Mouse (Mus musculus) regulatory T cell (primary cell): ENCODE results near the gene Neu3.
"Not testable (repeated sequence)": the region's sequence is repeated elsewhere in the genome, so short reads cannot be mapped to it uniquely, and the experiment has no call there.

ENCODE experiments used
- in situ Hi-C: fragments of 300-600 bp; cut with MboI, MseI; formaldehyde crosslinking; loops from one replicate; pipeline ENCODE4 v1.15.1; 2025; ENCODE audit warnings: high pct_unique_total_duplicates

The Neu3 gene

DNA sequence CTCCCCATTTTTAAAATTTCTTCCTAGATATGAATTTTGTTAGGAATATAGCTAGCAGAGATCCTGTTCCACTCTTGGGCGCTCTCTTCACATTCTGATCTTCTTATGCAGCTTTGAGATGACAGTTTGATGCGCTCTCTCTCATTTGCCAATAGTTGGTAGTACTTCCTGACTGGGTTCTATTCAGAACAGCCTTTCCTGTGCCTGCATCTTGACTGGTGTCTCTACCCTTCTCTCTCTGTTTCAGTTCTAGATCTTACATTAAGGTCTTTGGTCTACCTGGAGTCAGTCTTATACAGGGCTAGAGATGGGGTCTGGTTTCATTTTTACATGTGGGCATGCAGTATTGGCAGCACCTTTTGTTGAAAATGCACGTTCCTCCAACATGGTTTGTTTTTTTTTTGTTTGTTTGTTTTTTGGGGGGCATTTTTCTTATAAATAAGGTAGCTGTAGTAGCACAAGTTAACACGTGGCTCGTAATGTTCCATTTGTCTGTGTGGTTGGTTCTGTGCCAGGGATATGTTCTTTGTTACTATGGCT lies 6.2 kb upstream of the Neu3 start:
- in situ Hi-C loops, result no loop called here

DNA sequence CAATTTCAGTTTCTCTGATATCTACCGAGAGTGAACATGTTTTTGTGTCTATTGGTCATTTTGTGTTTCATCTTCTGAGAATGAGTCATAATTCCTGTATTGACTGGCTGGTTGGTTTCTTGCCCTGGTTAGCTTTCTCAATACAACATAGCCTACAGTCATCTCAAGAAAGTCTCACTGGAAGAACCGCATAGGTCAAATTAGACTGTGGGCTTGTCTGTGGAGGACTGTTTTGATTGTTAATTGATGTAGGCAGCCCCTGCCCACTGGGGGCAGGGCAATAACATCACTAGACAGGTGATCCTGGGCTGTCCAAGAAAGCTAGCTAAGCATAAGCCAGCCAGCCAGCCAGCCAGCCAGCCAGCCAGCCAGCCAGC lies 5.6 kb upstream of the Neu3 start:
- in situ Hi-C loops, result no loop called here

GRCm38 (mm10) chr7:99833115-99833845 lies 5.1 kb upstream of the Neu3 start:
- in situ Hi-C loops, result no loop called here

- in situ Hi-C loops, result loop anchor here (10.0 kb wide), 1 partner anchor 441 kb away; the partner anchor contains the start of gene Gdpd5
These were observed 2.1 kb downstream of the Neu3 start for GRCm38 (mm10) chr7:99826096-99826495.

- in situ Hi-C loops, result loop anchor here (10.0 kb wide), 1 partner anchor 441 kb away; the partner anchor contains the start of gene Gdpd5
These were observed 2.7 kb downstream of the Neu3 start for GRCm38 (mm10) chr7:99825511-99825910.

DNA sequence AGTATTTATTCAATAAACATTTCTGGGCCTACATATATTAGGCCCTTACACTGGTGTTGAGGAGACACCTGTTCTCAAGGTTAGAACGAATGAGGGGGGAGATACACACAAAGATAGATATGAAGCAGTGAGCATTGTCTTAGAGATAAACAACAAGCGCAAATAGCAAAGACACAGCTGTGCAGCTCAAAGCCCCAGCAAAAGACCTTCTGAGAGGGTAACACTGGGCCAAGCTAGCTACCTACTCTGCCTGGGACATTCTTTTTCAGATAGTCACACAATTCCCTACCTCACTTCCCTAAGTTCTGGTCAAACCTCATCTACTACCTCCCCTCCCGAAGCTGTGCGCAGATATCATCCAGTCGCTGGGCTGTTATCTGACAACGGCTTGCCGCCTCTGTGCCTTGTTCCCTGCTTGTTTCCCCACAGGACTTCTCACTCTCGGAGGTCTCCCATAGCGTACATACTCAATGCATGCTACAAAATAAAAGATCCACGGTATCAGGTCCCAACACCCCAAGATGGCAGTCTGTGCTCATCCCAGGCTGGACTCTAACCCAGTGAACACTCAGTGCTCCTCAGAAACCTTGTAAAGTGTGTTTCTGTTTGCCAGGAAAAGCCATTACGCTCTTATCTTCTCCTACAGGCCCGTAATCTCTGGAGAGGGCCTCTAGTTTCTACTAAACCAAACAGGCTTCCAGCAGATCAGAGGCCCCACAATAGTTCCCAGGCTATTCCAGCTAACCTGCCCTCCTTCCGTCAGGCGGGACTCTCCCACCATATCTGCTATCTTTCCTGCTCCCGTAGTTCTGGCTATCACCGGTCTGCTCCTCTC lies 3.4 kb downstream of the Neu3 start:
- in situ Hi-C loops, result loop anchor here (5.0 to 10.0 kb wide), 2 partner anchors 32 to 440 kb away; partner anchors contain the start of genes Gdpd5 and Xrra1

DNA sequence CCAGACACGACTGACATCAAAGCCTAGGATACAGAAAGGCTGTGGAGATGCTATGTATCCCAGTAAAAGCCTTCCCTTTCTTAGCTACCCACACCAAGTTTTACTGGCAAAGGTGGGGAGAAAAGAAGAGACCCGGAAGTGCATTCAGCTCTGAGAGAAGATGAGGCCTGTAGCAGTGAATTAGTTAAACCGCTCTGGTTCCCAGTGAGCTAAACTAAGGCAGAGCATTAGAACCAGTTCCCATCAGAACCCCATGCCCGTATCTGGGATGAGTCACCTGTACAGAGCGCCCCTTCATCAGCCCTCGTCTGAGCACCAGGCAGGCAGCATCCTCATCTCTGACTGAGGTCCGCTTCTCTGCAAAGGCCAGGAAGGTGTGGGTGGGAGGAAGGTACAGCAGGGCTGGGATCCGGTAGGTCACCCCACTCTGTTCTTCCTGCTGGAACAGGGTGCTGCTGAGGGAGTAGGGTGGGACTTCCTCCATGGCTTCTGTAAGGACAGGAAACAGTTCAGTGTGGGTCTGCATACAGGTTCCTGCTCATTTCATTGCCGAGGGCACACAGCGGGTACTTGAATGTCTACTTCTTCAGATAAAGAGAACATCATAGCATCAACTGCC lies 5.1 kb downstream of the Neu3 start:
- in situ Hi-C loops, result loop anchor here (5.0 to 10.0 kb wide), 2 partner anchors 34 to 438 kb away; partner anchors contain the start of genes Gdpd5 and Xrra1

DNA sequence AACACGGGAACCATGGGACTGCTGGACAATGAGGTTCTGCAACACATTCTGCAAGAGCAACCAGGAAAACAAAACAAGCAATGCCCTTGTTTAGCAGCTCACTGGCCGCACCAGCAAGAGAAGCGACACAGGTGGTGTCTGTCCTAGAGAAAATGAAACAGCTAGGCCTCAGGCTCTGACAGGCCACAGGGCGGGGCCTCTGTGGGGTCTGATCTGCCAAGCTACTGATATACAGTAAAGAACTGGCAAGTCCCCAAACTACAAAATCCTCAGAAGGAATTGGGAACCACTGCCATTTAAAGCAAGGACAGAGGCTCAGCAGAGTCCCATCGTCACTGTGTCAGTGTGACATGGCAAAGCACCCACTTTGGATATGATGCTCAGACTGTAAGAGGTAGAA lies 5.8 kb downstream of the Neu3 start:
- in situ Hi-C loops, result loop anchor here (5.0 to 10.0 kb wide), 2 partner anchors 35 to 438 kb away; partner anchors contain the start of genes Gdpd5 and Xrra1

DNA sequence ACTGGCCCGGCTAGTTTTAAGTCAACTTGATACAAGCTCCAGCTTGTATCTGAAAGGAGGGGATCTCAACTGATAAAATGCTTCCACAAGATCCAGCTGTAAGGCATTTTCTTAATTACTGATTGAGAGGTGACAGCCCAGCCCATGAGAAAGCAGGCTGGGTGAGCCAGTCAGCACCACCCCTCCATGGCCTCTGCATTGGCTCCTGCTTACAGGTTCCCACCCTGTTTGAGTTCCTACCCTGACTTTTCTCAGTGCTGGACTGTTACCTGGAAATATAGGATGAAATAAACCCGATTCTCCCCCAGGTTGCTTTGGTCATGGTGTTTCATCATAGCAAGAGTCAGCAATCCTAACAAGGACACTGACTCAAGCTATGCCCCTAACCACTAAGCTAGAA lies 6.3 kb downstream of the Neu3 start:
- in situ Hi-C loops, result loop anchor here (5.0 to 10.0 kb wide), 2 partner anchors 35 to 437 kb away; partner anchors contain the start of genes Gdpd5 and Xrra1

DNA sequence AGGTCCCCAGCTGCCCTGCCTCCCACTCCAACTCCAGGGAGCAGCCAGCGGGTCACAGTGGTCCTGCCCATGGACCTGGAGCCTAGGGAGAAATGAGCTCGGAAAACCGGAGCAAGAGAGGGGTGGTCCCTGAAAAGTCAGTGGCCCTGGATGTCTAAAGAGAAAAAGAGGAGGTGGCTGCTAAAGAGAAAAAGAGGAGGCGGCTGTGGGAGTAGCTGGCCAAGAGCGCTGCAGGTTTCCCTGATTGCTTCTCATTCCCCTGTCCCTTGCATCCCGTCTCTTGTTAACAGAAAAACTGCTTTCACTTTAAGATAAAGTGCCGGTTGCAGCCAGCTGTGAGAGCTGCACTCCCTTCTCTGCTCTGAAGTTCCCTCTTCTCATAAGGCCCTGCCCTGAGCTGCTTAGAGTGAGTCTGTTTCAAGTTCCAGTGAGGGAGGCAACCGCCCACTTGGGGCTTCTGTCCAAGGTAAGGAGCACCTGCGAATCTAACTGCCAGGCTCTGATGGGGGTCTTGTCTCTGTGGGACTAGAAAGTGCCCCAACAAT lies 10.0 kb downstream of the Neu3 start:
- in situ Hi-C loops, result not testable (repeated sequence)

- in situ Hi-C loops, result loop anchor here (5.0 kb wide), 1 partner anchor 64 kb away; no protein-coding TSS in a partner anchor
These were observed 14.8 kb downstream of the Neu3 start for GRCm38 (mm10) chr7:99813394-99813793.

DNA sequence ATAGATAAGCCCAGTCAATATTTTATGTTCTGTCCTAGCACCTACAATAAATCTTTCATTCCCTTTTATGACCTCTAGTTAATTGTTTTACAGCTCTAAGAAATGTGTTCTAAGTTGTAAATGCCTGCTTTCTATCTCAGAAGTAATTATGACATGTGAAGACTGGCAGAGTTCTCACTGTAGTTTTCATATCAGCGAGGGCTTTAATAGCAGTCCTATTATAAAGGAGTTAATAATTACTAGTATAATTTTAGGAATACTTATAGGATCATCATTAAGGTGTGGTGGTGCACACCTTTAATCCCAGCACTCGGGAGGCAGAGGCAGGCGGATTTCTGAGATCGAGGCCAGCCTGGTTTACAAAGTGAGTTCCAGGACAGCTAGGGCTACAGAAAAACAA lies 16.6 kb downstream of the Neu3 start:
- in situ Hi-C loops, result loop anchor here (5.0 kb wide), 1 partner anchor 66 kb away; no protein-coding TSS in a partner anchor

GRCm38 (mm10) chr7:99810814-99811213 lies 17.4 kb downstream of the Neu3 start:
- in situ Hi-C loops, result loop anchor here (5.0 kb wide), 1 partner anchor 66 kb away; no protein-coding TSS in a partner anchor

DNA sequence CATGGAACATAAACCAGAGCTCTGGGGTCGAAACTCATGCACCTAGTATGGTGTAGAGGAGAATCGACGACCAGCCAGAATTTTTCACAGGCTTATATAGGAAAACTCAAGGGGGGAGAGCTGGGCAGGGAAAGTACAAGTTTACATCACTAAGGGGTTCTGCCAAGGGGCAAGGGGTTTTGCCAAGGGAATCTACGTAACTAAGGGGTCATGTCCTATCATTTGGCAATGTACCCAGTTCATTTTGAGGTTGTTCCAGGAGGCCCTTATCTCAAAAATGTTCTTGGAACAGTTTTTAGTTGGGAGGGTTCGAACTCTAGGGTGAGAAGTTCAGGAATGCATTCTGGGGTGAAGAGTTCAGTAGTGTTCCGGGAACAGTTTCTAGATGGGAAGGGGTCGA lies 21.2 kb downstream of the Neu3 start:
- in situ Hi-C loops, result not testable (repeated sequence)

GRCm38 (mm10) chr7:99805340-99805739 lies 22.9 kb downstream of the Neu3 start:
- in situ Hi-C loops, result no loop called here

DNA sequence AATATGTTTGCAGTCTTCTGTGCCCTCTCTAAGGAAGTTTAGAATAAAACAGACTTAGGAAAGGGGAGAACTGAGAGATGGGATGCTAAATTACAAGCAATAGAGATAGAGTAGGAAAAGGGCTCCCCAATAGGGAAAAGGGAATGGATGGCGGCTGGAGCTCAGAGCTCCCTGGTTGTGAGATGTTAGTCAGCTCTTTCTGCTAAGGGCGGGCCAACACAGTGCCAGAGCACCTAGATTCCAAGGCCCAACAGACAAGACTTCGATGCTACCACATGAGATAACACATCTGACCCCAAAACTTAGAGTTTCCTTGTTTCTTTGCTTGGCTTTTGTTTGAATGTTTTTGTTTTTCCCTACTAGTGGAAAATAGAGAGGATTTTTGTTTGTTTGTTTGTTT lies 24.2 kb downstream of the Neu3 start:
- in situ Hi-C loops, result not testable (repeated sequence)

DNA sequence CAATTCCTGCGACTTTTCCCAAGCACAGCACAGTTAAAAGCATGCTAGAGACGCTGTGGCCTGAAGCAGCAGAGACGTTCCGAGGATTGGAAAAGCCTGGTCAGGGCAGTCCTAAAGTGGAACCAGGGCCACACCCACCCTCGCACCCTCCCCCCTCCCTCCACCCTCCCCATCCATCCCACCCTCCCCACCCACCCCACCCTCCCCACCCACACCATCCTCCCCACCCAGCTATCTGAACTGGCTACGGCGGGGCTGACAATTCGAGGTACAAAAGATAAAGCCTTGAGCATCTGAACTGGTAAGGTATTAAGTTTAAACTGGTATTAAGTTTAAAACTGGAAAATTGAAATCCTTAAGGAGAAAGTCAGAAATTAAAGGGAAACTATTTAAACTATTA lies 24.7 kb downstream of the Neu3 start:
- in situ Hi-C loops, result no loop called here

DNA sequence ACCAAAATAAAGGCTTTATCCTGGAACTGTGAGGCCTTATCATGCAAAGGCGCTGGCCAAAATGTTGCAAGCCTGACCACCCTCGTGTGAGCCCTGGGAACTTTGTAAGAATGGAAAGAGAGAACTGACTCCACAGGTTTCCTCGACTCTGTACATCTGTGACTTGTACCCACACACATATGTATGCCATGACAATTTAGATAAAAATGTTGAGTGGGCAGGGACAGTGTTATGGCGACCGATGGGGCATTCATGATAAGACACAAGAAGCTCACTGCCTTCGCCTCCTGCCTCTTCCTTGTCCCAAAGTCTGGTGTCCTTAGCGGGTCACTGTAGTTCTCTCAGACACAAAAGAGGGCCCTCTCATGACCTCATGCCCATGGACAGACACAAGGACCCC lies 29.1 kb downstream of the Neu3 start:
- in situ Hi-C loops, result loop anchor here (5.0 kb wide), 2 partner anchors 137 to 302 kb away; no protein-coding TSS in a partner anchor

DNA sequence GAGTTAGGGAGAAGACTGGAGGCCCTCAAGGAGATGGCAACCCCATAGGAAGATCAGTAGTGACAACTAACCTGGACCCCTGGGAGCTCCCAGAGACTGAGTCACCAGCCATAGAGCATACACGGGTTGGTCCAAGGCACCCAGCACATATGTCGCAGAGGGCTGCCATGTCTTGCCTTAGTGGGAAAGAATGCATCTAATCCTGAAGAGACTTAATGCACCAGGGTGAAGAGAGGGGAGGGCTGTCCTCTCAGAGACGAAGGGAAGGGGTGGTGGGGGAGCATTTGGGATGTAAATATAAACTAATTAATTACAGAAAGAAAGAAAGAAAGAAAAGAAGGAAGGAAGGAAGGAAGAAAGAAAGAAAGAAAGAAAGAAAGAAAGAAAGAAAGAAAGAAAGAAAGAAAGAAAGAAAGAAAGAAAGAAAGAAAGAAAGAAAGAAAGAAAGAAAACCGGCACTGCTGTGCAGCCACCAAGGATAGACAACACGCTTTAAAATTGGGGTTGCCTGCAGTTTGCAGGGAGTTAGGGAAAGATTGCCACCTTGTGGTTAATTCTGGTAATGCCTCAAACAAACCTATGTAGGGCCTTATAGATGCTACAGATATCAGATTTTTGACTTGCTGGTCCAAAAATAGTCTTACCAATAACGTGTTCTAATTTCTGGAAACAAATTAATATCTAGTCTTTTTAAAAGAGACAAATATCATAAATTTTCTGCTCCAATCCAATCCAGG lies 30.1 kb downstream of the Neu3 start:
- in situ Hi-C loops, result loop anchor here (5.0 kb wide), 2 partner anchors 136 to 301 kb away; no protein-coding TSS in a partner anchor

GRCm38 (mm10) chr7:99797261-99797660 lies 31.0 kb downstream of the Neu3 start:
- in situ Hi-C loops, result loop anchor here (5.0 kb wide), 2 partner anchors 135 to 300 kb away; no protein-coding TSS in a partner anchor
